Comparison of ENCODE assay signal across 8 mouse cellular contexts in genomic region chr3:129969432-129970395, GRCm38 (mm10). TPM values are rescaled to one million over a fixed set of nuclear protein-coding genes. Genes with fewer than 3 reads are reported as not detected.
A peak's percentile ranks its signal among the peaks of the same experiment; 100 is the strongest.
DNase-seq lines count a peak whose midpoint lies in the region; ATAC-seq lines count a peak whose summit lies in the region.

Gene Mcub (minus strand): TSS chr3:129970206.

- peak; percentile 86 for DNase-seq in CD4-positive helper T cell, adult 2 months (ENCODE audit: low read depth, low spot score)
- peak; percentile 70 for DNase-seq in adrenal gland, adult 2 months
- peak; percentile 70 for DNase-seq in forebrain, embryonic 11.5 days (ENCODE audit: low spot score)
- peak; percentile 41 for DNase-seq in heart, postnatal 4 days
- peak; percentile 27 to 68 for DNase-seq in spleen, postnatal 4 days (ENCODE audit: low spot score in 2 of 2)
- DNase-seq in right cerebral cortex, adult 2 months (ENCODE audit: low spot score in 2 of 2): no peak

- no peaks in the 10 kb centered on the region for H3K36me3 ChIP-seq in forebrain, embryonic 11.5 days (ENCODE audit: control insufficient read depth, insufficient read depth, low read length)
- H3K36me3 ChIP-seq in limb, embryonic 12.5 days: no peaks in the 10 kb centered on the region
- no peaks in the 10 kb centered on the region for H3K36me3 ChIP-seq in midbrain, embryonic 12.5 days

- H3K4me3 ChIP-seq in forebrain, embryonic 11.5 days (ENCODE audit: low read depth, low read length): peak within 1 kb of the TSS; percentile 47
- peak within 1 kb of the TSS; percentile 68 for H3K4me3 ChIP-seq in limb, embryonic 12.5 days (replicated peaks)
- H3K4me3 ChIP-seq in midbrain, embryonic 12.5 days: peak within 1 kb of the TSS; percentile 51

- H3K9ac ChIP-seq in forebrain, embryonic 11.5 days (ENCODE audit: low read length): peak within 1 kb of the TSS; percentile 58
- peak within 1 kb of the TSS; percentile 65 for H3K9ac ChIP-seq in limb, embryonic 12.5 days (replicated peaks)
- H3K9ac ChIP-seq in midbrain, embryonic 12.5 days (replicated peaks): peak within 1 kb of the TSS; percentile 51

- peaks cover 6% of the 10 kb centered on the region; the same call in 1 of the 2 replicates for H3K4me1 ChIP-seq in forebrain, embryonic 11.5 days (replicated peaks; ENCODE audit: control insufficient read depth, insufficient read depth, low read length)
- peaks cover 17% of the 10 kb centered on the region for H3K4me1 ChIP-seq in limb, embryonic 12.5 days (replicated peaks)
- H3K4me1 ChIP-seq in midbrain, embryonic 12.5 days: peaks cover 19% of the 10 kb centered on the region

- peak; percentile 69 for ATAC-seq in forebrain, embryonic 11.5 days (replicated peaks; ENCODE audit: low FRiP score)
- ATAC-seq in limb, embryonic 12.5 days (ENCODE audit: insufficient number of reproducible peaks, insufficient read depth, low FRiP score, low TSS enrichment, low read depth): peak; percentile 71; the same call in 1 of the 2 replicates
- peak; percentile 73 for ATAC-seq in midbrain, embryonic 12.5 days (ENCODE audit: low FRiP score, low read depth)

- H3K27ac ChIP-seq in forebrain, embryonic 11.5 days (ENCODE audit: low read depth, low read length): peak within 1 kb of the TSS; percentile 14; the same call in 1 of the 2 replicates
- peak within 1 kb of the TSS; percentile 72 for H3K27ac ChIP-seq in limb, embryonic 12.5 days
- H3K27ac ChIP-seq in midbrain, embryonic 12.5 days (replicated peaks): no peak within 1 kb of the TSS

- H3K4me2 ChIP-seq in forebrain, embryonic 11.5 days (ENCODE audit: low read depth, low read length, severe bottlenecking): peak within 1 kb of the TSS; percentile 97
- peak within 1 kb of the TSS; percentile 98 for H3K4me2 ChIP-seq in limb, embryonic 12.5 days
- peak within 1 kb of the TSS; percentile 85 for H3K4me2 ChIP-seq in midbrain, embryonic 12.5 days (replicated peaks)

- WGBS in forebrain, embryonic 11.5 days: under 1% methylated on average over 63 of the region's 63 CpGs
- WGBS in limb, embryonic 12.5 days: under 1% methylated on average over 61 of the region's 63 CpGs
- WGBS in midbrain, embryonic 12.5 days: under 1% methylated on average over 62 of the region's 63 CpGs

- peaks cover 8% of the 10 kb centered on the region; the same call in 1 of the 2 replicates for H3K27me3 ChIP-seq in forebrain, embryonic 11.5 days (ENCODE audit: control insufficient read depth, insufficient read depth, low read length)
- H3K27me3 ChIP-seq in limb, embryonic 12.5 days: peaks cover 17% of the 10 kb centered on the region
- peaks cover 28% of the 10 kb centered on the region for H3K27me3 ChIP-seq in midbrain, embryonic 12.5 days

- no peaks in the 10 kb centered on the region for H3K9me3 ChIP-seq in forebrain, embryonic 11.5 days (ENCODE audit: control insufficient read depth, low read length)
- H3K9me3 ChIP-seq in limb, embryonic 12.5 days: no peaks in the 10 kb centered on the region
- no peaks in the 10 kb centered on the region for H3K9me3 ChIP-seq in midbrain, embryonic 12.5 days

RNA-seq across cellular contexts. Expression of gene Mcub, which starts in this region (rescaled TPM):
- total RNA-seq in adrenal gland, adult 2 months (2021): 10 to 100 TPM in 1 of 2 experiments, 1 to 10 TPM in 1; 7.9 to 15.3 TPM
- 6.9 and 7.7 TPM in 2 replicates for polyA plus RNA-seq in adrenal gland, adult 2 months (2012; rRNA removed)
- polyA plus RNA-seq in forebrain, embryonic 11.5 days (2014; fragmentation: Nextera tagmentation; extraction: Ambion mirVana): 3.2 and 4.3 TPM in 2 replicates
- total RNA-seq in heart, postnatal 4 days (2021): 1 to 10 TPM; 1.1 to 1.4 TPM
- 12.5 and 13.7 TPM in 2 replicates for polyA plus RNA-seq in limb, embryonic 12.5 days (2016; fragmentation: Nextera tagmentation; extraction: Ambion mirVana)
- polyA plus RNA-seq in midbrain, embryonic 12.5 days (2016; fragmentation: Nextera tagmentation; extraction: Ambion mirVana): 3.6 and 4.2 TPM in 2 replicates

Comparison
In these comparisons a context has a peak if more than half of its experiments do, and no peak if none do; other contexts are left out.
1. DNase-seq: peak in CD4-positive helper T cell, adult 2 months (single experiment), adrenal gland, adult 2 months (single experiment), forebrain, embryonic 11.5 days (single experiment), heart, postnatal 4 days (single experiment) and spleen, postnatal 4 days (2 of 2); none in right cerebral cortex, adult 2 months (0 of 2).
2. Peak in every context shown above with its lines, with median percentiles within 50 percentile points of each other: ATAC-seq, H3K4me2 ChIP-seq, H3K4me3 ChIP-seq and H3K9ac ChIP-seq.